Mouse (Mus musculus) lung, adult 2 months (tissue): ENCODE measurements around the gene Hormad1.

Experiments used
- CTCF ChIP-seq: fragments of 200-500 bp; IDR thresholded peaks from 2 replicates; pipeline ENCODE4 v1.5.1; 2011; ENCODE audit warnings: mild to moderate bottlenecking, low read length, control low read depth; ENCODE audit not compliant: insufficient read depth
- POLR2A ChIP-seq: fragments of 200-500 bp; IDR thresholded peaks from 2 replicates; pipeline ENCODE4 v1.6.1; 2011; ENCODE audit warnings: low read depth, mild to moderate bottlenecking, control low read depth, low read length, borderline replicate concordance; ENCODE audit errors: extremely low read depth

DNA sequence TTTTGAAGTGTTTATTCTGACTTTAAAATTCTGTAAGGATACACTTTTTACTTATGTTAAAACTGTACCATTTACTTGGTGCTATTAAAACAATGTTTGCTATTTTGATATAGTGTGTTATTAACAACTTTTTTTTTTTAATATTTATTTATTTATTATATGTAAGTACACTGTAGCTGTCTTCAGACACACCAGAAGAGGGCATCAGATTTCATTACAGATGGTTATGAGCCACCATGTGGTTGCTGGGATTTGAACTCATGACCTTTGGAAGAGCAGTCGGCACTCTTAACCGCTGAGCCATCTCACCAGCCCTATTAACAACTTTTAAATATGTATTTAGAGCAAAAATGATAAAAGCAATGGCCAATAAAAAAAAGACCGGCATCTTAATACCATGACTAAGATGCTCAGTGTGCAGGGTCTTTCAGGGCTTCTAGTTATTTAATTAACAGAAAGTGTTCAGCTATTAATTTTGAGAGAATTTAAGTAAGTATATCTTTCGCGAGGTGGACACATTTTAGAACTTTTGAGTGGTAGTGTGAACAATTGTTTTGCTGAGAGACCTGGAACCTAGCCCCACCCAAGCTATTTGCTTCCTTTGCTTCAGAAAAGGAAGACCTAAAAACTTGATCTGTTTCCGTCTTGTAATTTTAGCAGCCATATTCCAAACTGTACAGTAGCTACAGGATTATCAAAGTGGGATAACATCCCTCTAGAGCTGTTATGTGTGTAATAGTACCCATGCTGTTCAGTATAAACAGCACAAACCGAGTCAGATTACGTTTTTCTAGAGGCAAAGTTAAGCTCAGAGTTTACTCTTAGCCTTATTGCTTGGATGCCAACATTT is 28.5 kb downstream of the Hormad1 start:
- TF ChIP-seq CTCF = no peak
- TF ChIP-seq POLR2A = no peak
